Mouse (Mus musculus) mouse embryonic stem cell (cell line): ENCODE results near the gene Dll4.

Source experiments
- in situ Hi-C, 2 experiments: fragments of 300-500 bp; cut with MboI; formaldehyde crosslinking; loops; 1 replicate in 1 of 2; 3 replicates in 1 of 2; pipeline ENCODE4 v1.14.3; 2019 to 2020; ENCODE audit warnings: low sequenced_read_pairs in 2 of 2, low pct_unique_long_range_greater_than_20kb in 1 of 2, mixed read lengths in 1 of 2; ENCODE audit not compliant: unreplicated experiment in 1 of 2

The Dll4 gene

DNA sequence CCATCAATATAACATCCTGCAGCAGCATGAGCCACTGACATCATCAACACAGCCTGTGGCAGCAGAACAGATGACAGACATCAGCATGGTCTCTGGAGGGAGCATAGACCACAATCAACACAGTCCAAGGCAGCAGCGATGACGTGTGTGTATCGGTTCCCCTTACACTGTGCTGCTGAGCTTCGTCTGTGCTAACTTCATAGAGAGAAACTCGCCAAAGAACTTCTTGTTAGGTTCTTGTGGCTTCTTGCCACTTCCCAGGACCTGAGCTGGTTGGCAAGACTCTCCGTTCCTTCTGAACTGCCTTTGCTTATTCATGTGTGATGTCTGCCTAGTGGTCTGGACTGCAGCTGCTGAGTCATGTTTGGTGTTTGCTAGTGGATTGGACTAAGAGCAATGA, 32.7 kb downstream of the Dll4 start:
- in situ Hi-C loops, result no loop called here

DNA sequence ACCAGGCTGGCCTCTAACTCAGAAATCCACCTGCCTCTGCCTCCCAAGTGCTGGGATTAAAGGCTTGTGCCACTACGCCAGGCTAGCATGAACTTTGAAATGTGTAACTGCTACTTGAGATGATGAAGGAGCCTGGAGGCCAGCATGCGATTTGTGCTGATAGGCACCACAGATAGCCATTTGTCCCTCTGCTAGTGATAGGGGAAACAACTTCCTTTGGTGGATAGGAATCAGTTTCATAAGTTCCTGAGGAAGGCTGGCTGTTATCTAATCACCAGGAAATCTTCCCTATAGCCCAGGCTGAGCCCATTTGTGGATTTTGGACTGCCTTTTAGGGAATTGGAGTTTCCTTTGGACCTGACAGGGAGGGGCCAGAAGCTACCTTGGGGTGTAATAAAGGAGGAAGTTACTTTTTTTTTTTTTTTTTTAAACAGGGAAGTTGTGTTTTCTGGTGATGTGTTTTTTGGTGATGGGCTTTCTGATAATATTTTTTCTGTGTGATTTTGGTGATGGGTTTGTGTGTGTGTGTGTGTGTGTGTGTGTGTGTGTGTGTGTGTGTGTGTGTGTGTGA, 34.2 kb downstream of the Dll4 start:
- in situ Hi-C loops, result no loop called here

DNA sequence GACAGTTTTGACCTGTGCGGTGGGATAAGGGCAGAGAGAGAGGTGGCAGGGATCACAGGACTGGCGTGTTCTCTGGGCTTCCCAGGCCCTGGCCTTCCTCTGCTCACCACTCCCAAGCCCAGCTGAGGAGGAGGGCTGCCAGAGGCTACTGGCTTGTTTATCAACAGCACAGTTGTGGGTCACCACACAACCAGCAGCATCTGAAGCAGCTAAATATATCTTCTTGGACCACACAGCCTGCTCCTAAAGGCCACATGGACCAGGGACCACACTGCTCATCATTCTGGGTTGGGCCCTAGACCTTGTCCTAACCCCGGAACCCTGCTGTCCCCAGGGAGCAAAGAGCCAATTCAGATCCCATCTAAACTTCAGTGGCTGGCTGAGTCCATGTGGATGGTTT, 39.4 kb downstream of the Dll4 start:
- in situ Hi-C loops, result no loop called here

DNA sequence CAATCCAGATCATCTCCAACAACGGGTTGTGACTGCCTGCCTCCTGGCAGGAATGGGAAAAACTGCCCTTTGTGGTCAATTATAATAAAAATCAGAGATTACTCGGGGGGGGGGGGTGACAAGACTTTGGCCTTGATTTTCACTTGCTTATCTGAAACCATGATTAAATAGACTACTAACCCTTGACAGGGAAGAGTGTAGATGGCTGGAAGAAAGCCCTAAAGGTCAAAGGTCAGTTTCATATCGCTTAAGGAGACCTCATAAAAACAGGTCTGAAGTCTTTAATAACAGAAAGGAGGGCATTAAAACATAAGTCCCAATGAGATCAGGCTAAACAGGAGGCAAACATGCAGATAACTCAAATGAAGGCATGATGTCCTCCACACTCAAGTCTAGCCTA, 41.8 kb downstream of the Dll4 start:
- in situ Hi-C loops, result no loop called here

DNA sequence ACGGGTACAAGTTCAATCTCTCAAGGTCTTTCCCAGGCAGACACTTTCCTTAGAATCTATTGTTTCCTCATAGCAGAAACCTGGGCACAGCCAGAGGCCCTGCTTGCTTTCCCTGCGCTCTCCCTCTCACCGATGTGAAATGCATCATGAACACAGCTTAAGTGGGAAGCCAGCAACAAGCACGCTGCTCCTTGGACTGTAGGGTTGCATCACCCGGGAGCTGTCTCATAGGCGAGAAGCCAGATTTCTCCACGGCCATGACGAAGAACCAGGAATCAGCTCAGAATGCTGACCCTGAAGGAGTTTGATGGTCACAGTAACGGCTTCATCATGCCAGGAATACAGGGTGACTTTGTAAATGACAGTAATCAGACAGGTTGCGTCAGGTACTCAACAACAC, 44.5 kb downstream of the Dll4 start:
- in situ Hi-C loops, result no loop called here

DNA sequence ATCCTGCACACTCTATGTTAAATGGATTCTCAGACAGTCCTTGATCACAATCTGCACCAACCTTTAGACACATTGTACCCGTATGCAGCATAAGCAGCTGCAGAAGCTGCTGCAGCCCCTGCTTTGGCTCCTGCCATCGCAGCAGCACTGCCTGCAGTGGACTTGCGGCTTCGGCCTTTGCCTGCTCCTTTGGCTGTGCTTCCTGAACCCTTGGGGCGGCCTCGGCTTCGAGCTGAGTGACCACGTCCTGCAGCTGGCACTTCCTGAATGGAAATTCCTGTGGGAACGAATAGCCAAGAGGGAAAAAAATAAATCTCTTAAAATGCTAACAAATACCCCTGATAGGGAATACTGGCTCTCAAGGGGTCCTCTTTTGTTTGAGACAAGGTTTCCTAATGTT, 51.7 kb downstream of the Dll4 start:
- in situ Hi-C loops, result no loop called here

DNA sequence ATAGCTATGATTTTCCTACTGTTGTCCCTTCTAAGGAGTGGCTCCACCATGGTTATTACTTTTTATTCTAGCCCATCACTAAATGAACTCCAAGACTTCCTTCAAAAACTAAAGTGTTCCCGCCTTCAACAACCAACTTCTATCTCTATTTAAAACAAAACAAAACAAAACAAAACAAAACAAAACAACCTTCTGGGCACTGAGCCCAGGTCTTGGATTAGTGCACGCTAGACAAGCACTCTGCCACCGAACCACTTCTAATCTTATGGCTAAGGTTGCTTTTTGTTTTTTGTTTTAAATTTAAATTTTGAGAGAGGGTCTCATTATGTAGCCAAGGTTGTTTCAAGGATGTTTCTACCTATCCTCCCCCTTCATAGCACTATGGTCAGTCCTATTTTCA, 52.2 kb downstream of the Dll4 start:
- in situ Hi-C loops, result no loop called here

DNA sequence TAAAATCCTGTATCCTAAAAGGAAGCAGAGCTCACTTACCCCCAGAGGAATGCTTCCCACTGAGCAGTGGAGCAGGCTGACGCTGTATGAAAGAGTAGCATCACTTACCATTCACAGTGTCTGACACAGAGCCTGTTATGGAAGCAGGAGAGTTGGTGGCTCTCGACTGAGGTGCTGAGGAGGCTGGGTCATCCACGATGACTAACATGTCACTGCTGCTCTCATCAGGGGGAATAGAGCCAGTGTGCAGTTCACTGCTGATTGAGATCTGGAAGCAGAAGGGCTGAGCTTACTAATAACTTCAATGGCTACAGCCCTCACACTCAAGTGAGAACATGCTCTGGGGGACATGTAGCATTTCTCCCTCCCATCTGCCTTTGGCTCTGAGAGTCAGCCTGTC, 53.9 kb downstream of the Dll4 start:
- in situ Hi-C loops, result no loop called here
